Mouse (Mus musculus) adrenal gland, postnatal 10 days (tissue): ENCODE data around the gene Fuca1. TPM values are rescaled to one million over a fixed set of nuclear protein-coding genes. Genes with fewer than 3 reads are reported as not detected.

Source experiments
- DNase-seq: peaks from one replicate; pipeline ENCODE4 v3.0.0; 2021; ENCODE audit warnings: mixed read lengths
- long read RNA-seq, 2 experiments: library from polyadenylated mRNA; stranded (forward); transcript quantifications; one replicate each; pipeline ENCODE4 v2.0.0; 2021
- total RNA-seq, 2 experiments: library from RNA; stranded (reverse); gene quantifications; 2 replicates each; pipeline ENCODE4 v1.2.3; 2021

Gene Fuca1
- 100 to 1,000 TPM in 1 of 2 experiments, 10 to 100 TPM in 1; 96.9 to 109 TPM for total RNA-seq
- long read RNA-seq, experiment 1, transcript Fuca1-201 (8 exons, 2,525 nt), result major isoform, 231 of 271 reads
- long read RNA-seq, experiment 1, partial matches to known transcripts, result 13 of 271 reads
- long read RNA-seq, experiment 1, other reads (novel, unspliced or antisense), result 26 of 271 reads
- long read RNA-seq, experiment 2, transcript Fuca1-201 (8 exons, 2,525 nt), result major isoform, 112 of 137 reads
- long read RNA-seq, experiment 2, partial matches to known transcripts, result 6 of 137 reads
- long read RNA-seq, experiment 2, other reads (novel, unspliced or antisense), result 19 of 137 reads

DNA sequence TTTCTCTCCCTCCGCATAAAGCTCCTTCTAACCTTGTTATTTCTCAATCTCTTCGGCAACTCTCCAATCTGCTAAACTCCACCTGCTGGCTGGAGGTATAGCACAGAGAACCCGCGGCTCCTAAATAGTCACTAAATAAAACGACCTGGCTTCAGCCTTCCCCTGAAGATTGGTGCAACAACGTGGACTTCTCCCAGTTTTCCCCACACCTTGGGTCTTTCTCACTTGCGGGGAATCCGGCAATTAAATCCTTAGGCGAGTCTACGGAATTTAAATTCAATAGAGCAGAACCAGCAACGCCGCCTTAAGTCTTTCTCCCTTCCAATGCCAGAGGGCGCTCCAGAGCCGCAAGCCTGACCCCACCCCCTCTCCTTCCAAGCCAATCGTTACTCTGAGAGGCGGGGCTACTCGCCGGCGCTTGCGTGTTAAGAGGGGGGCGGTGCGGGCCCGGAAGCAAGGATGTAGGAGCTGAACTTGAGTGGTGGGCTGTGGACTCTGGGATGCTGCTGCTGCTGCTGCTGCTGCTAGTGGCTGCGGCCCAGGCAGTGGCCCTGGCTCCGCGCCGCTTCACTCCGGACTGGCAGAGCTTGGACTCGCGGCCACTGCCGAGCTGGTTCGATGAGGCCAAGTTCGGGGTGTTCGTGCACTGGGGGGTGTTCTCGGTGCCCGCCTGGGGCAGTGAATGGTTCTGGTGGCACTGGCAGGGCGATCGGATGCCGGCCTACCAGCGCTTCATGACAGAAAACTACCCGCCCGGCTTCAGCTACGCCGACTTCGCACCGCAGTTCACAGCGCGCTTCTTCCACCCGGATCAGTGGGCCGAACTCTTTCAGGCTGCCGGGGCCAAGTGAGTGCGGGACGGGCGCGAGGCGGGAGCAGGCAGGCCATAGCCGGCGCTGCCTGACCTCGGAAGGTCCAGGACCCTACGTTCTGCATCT, at the start of gene Fuca1:
Gene Fuca1 (plus strand): TSS at position 432 of the 938 bp plus-strand sequence.
- peak; percentile 97 for DNase-seq

DNA sequence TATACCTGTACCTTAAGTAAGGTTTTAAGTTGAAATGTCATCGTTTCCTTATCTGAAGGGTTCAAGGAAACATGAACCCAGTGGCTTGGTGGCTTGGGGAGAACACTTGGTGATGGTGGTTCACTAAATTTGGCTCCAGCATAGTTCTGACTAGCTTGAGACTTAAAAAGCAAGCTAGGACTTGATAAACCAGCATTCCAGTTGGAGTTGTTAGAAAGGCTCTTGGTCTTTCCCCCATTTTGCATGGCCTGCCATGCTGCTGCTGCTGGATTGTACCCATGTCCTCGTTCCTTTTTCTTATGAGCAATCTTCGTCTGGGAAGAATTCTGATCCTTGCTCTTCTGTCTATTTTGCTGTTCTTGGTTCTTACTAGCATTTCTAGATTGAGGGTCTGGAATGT, 48.5 kb upstream of the Fuca1 start:
- DNase-seq, result no peak

DNA sequence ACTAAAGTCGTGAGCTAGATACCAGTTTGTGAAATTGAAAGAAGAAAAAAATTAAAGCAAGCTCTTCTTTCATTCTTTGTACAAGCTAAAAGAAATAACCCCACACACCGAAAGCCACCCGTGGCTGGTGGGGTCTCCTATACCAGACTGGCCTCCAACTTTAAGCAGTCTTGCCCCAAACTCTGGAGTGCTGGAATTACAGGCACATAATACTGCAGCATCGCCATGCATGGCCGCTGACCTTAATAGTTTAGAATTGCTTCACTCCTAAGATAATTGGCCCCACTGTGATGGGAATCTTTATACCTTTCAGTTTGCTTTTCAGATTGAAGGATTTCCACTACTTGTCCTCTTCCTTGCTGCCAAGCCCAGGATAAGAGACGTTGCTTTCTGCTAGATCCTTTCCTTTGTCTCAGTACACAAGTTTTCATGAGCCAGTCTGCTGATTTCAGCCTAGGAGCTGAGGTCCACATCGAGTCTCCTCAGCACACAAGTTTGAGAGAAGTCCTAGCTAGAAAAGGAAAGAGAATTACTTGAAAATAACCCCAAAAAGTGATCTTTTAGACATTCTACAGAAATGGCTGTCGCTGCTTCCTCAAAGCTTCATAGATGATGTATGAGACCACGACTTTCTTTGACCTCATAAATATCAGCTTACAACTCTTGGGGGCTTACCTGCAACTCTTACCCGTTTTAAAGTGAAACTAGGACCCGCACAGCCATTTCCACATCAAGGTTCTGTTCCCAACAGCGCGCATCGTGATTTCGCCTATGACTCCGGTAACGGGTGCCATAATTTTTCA, 47.7 kb upstream of the Fuca1 start:
- DNase-seq, result no peak

DNA sequence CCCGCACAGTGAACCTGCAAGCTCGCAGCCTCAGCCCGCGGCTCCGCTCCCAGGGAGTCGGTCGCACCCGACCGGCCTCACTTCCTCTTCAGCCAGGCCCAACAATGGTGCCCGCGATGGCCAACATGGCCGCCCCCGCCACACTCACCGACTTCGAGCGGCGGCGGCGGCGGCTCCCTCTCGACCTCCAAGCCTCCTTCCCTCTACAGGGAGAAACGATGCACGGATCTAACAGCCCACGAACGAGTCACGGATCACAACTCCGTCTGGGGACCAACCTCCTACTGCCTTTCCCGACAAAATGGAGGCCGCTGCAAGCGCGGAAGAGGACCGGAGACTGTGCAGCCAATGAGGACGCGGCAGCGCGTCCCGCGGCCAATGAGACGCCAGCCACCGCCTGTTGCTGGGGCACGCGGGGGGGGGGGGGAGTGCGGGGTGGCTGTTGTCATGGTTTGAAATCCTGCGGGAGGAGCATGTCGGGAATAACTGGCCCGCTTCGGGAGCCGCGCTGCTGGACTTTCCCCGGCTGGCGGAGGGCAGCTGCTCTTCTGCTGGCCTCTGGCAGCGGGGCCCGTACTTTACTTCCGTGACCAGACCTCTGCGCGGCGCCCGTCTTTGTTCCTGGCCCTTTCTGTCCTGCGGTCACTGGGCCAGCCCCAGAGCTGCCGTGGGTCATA, 46.9 kb upstream of the Fuca1 start, which contains the start of gene Pnrc2:
Gene Pnrc2 (minus strand): TSS at position 325 of the 677 bp plus-strand sequence.
- peak; percentile 93 for DNase-seq

GRCm38 (mm10) chr4:135874564-135875535, 45.7 kb upstream of the Fuca1 start:
- DNase-seq, result no peak

DNA sequence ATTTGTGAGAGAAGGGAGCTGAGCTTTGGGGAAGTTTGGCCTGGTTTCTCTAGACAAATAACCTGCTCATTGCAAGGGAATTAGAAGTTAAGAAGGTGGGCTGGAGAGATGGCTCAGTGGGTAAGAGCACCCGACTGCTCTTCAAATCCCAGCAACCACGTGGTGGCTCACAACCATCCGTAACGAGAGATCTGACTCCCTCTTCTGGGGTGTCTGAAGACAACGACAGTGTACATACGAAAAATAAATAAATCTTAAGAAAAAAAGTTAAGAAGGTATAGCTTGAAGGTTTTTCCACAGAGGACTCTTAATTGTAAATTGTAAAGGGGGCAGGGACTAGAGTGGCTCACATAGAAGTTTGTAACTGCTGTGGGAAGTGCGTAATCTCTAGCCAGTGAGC, 45.0 kb upstream of the Fuca1 start:
- DNase-seq, result no peak

DNA sequence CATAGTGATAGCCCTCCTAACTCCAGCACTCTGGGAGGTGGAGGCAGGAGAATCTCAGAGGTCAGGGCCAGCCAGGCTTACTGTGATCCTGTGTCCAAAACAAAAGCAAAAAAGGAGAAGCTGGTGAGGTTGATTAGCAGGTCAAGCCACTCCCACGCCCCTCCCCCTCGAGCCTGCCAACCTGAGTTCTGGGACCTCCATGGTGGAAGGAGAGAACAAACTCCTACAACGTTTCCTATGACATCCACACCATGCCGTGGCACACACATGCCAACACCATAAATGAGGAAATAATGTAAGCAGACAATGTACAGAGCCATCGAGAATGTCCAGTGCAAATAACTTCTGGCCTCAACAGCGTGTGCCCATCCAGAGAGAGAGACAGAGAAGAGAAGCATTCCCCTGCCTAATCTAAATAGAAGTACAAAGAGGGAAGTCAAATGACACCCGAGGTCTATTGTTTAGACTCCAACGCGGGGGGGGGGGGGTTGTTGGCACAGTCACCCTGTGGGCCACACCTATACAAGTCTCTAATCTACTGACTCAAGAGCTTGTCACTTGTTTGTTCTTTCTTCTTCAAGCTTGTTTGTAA, 44.4 kb upstream of the Fuca1 start:
- DNase-seq, result peak; percentile 74

- DNase-seq, result peak; percentile 71
Observed at GRCm38 (mm10) chr4:135876583-135877020, 43.9 kb upstream of the Fuca1 start.

DNA sequence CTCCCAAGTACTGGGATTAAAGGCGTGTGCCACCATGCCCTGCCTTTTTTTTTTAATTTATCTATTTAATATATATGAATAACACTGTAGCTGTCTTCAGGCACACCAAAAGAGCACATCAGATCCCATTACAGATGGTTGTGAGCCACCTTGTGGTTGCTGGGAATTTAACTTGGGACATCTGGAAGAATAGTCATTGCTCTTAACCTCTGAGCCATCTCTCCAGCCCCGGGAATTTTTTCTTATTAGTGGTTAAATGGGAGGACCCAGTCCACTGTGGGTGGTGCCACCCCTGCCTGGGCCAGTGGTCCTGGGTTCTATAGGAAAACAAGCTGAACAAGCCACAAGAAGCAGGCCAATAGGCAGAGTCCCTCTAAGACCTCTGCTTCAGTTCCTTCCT, 42.8 kb upstream of the Fuca1 start:
- DNase-seq, result peak; percentile 51

- DNase-seq, result no peak
Observed at GRCm38 (mm10) chr4:135879021-135879420, 41.5 kb upstream of the Fuca1 start.

- no peak for DNase-seq
Observed at GRCm38 (mm10) chr4:135880018-135880417, 40.5 kb upstream of the Fuca1 start.

DNA sequence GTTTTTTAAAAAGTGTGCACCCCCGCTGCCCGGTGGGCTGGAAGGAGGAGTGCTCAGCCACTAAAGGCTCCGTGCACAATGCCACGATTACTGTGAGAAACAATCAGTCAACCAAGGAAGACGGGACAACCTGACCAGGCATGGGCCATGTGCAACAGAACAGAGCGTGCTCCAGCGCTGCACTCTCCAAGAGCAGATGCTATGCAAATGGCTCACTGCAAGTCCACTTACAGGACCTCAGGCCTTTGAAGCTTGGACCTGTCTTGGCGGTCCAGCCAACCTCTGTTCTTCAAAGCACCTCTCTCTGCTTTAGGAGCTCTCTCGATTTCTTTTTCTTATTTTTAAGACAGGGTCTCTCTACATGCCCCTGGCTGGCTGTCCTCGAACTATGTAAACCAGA, 40.0 kb upstream of the Fuca1 start:
- DNase-seq, result no peak

GRCm38 (mm10) chr4:135882023-135882422, 38.5 kb upstream of the Fuca1 start:
- no peak for DNase-seq

GRCm38 (mm10) chr4:135883401-135883851, 37.1 kb upstream of the Fuca1 start:
- peak; percentile 53 for DNase-seq

- DNase-seq, result no peak
Observed at GRCm38 (mm10) chr4:135883881-135884516, 36.5 kb upstream of the Fuca1 start.

GRCm38 (mm10) chr4:135884531-135884930, 36.0 kb upstream of the Fuca1 start:
- no peak for DNase-seq

DNA sequence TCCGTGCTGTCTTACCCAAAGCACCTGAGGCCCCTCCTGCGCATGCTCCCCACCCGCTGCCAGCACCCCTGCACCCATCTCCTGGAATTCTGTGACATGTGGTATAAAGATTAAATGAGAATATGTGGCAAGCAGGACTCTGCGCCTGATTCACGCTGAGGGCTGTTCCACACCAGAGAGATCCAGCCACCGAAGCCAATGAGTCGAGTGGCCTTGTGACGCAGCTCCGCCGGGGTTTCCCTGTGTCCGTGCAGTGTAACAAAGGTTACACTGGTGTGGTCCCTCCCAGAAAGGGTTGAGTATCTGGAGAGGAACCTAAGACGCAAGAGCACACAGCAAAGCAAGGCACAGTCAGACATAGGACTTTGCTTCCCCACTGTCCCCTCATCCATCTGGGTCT, 34.9 kb upstream of the Fuca1 start:
- peak; percentile 54 for DNase-seq

- DNase-seq, result no peak
Observed at GRCm38 (mm10) chr4:135886184-135886583, 34.4 kb upstream of the Fuca1 start.

DNA sequence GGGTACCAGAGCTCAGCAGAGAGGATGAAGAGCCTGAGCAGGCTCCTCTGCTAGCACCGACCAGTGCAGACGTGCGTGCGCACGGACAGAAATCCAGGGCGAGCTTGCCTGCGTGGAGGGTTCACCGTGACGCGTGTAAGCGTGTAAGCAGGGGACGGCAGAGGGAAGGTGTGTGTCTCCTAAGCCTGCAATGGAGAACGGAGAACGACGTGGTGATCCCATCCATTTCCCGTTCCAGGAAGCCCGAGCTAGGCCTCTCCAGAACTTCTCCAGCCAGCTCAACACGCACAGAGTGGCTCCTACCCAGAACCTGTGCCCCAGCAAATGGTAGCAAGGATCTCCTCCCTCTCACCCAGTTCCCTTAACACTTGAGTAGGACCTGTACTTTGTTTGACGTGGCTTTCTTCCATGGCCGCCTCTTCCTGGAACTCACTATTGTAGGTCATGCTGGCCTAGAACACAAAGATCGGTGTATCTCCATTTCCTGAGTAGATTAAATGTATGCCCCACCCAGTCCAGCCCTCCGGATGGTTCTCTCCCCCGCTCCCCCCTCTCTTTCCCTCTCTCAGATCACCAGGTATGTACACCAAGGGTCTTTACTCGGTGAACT, 32.0 kb upstream of the Fuca1 start:
- no peak for DNase-seq
